In genomic region chr10:111600251-111600620, GRCm38 (mm10) we compare ENCODE assay signal across 8 mouse cellular contexts.
A peak's percentile ranks its signal among the peaks of the same experiment; 100 is the strongest.
DNase-seq lines count a peak whose midpoint lies in the region; ATAC-seq and TF ChIP-seq lines count a peak whose summit lies in the region.
"Had no signal": no experiment of that assay in that cellular context is flagged by ENCODE, and none has a peak within 500 bp of the region (broad histone marks: within the 10 kb centered on the region; RNA-seq: fewer than 3 reads in every experiment).

No protein-coding gene starts in this region.

- peak overlapping the region; percentile 20 for H3ac ChIP-seq in C2C12 (ENCODE audit: control insufficient read depth, insufficient read length, low read depth)

- no peaks in the 10 kb centered on the region; the same call in 1 of the 2 replicates for H3K27me3 ChIP-seq in hindbrain, embryonic 10.5 days (ENCODE audit: insufficient read depth, poor library complexity, severe bottlenecking)
- H3K27me3 ChIP-seq in hindbrain, embryonic 11.5 days (ENCODE audit: control insufficient read depth, insufficient read depth, low read length): no peaks in the 10 kb centered on the region
- no peaks in the 10 kb centered on the region for H3K27me3 ChIP-seq in C2C12 (ENCODE audit: control insufficient read depth, insufficient read depth, insufficient read length)
- no peaks in the 10 kb centered on the region for H3K27me3 ChIP-seq in embryonic facial prominence, embryonic 10.5 days (replicated peaks; ENCODE audit: low read depth, poor library complexity, severe bottlenecking)
- no peaks in the 10 kb centered on the region for H3K27me3 ChIP-seq in limb, embryonic 10.5 days (ENCODE audit: low read depth, poor library complexity, severe bottlenecking)

- WGBS in hindbrain, embryonic 10.5 days: 68% methylated on average over 2 of the region's 2 CpGs
- WGBS in hindbrain, embryonic 11.5 days: 64% methylated on average over 2 of the region's 2 CpGs
- WGBS in embryonic facial prominence, embryonic 10.5 days: 70% methylated on average over 2 of the region's 2 CpGs
- 59% methylated on average over 2 of the region's 2 CpGs for WGBS in limb, embryonic 10.5 days

- peaks cover 26% of the 10 kb centered on the region for H3K4me1 ChIP-seq in hindbrain, embryonic 10.5 days (replicated peaks)
- no peaks in the 10 kb centered on the region for H3K4me1 ChIP-seq in hindbrain, embryonic 11.5 days (replicated peaks; ENCODE audit: control insufficient read depth, insufficient read depth, low read length)
- H3K4me1 ChIP-seq in embryonic facial prominence, embryonic 10.5 days: peaks cover 29% of the 10 kb centered on the region
- H3K4me1 ChIP-seq in limb, embryonic 10.5 days: peaks cover 33% of the 10 kb centered on the region

- DNase-seq in hindbrain, embryonic 10.5 days (ENCODE audit: low spot score): no peak
- DNase-seq in hindbrain, embryonic 11.5 days (ENCODE audit: low spot score): no peak
- DNase-seq in embryonic facial prominence, embryonic 10.5 days (ENCODE audit: low spot score): no peak
- no peak for DNase-seq in limb, embryonic 10.5 days (ENCODE audit: low spot score)
- no peak for DNase-seq in embryo, embryonic 10.5 days (ENCODE audit: low spot score)
- no peak for DNase-seq in cerebellum, postnatal 25 days

- TF ChIP-seq CTCF in C2C12 (IDR thresholded peaks at IDR 0.05; ENCODE audit: control insufficient read depth, insufficient read depth, insufficient read length): no peak

- no peak overlapping the region for H3K4me2 ChIP-seq in hindbrain, embryonic 11.5 days (replicated peaks; ENCODE audit: low read depth, low read length)

- H3K79me2 ChIP-seq in C2C12 (ENCODE audit: control insufficient read depth, insufficient read depth): no peaks in the 10 kb centered on the region

- ATAC-seq in hindbrain, embryonic 11.5 days (ENCODE audit: low FRiP score): no peak

- no peak overlapping the region for H3K9ac ChIP-seq in hindbrain, embryonic 11.5 days (ENCODE audit: low read depth, low read length)
- H3K9ac ChIP-seq: liver, embryonic 14.5 days had no signal

- H3K27ac ChIP-seq in hindbrain, embryonic 10.5 days: peak overlapping the region; percentile 9; the same call in 1 of the 2 replicates
- no peak overlapping the region for H3K27ac ChIP-seq in hindbrain, embryonic 11.5 days (ENCODE audit: low read depth, low read length)
- peak overlapping the region; percentile 63; the same call in 1 of the 2 replicates for H3K27ac ChIP-seq in embryonic facial prominence, embryonic 10.5 days (replicated peaks)
- peak overlapping the region; percentile 71 for H3K27ac ChIP-seq in limb, embryonic 10.5 days
- H3K27ac ChIP-seq: liver, embryonic 14.5 days had no signal

- H3K9me3 ChIP-seq in hindbrain, embryonic 10.5 days: no peaks in the 10 kb centered on the region
- no peaks in the 10 kb centered on the region for H3K9me3 ChIP-seq in hindbrain, embryonic 11.5 days (ENCODE audit: control insufficient read depth, low read length)
- no peaks in the 10 kb centered on the region for H3K9me3 ChIP-seq in embryonic facial prominence, embryonic 10.5 days
- H3K9me3 ChIP-seq in limb, embryonic 10.5 days (replicated peaks): no peaks in the 10 kb centered on the region

- no peak overlapping the region for H3K4me3 ChIP-seq in hindbrain, embryonic 10.5 days
- no peak overlapping the region for H3K4me3 ChIP-seq in hindbrain, embryonic 11.5 days (ENCODE audit: low read depth, low read length)
- H3K4me3 ChIP-seq in C2C12 (ENCODE audit: insufficient read depth, poor library complexity, severe bottlenecking): no peak overlapping the region
- no peak overlapping the region for H3K4me3 ChIP-seq in embryonic facial prominence, embryonic 10.5 days
- H3K4me3 ChIP-seq in limb, embryonic 10.5 days: no peak overlapping the region

- no peaks in the 10 kb centered on the region for H3K79me3 ChIP-seq in C2C12 (ENCODE audit: low read depth)

- no peaks in the 10 kb centered on the region for H3K36me3 ChIP-seq in hindbrain, embryonic 10.5 days
- H3K36me3 ChIP-seq in hindbrain, embryonic 11.5 days (ENCODE audit: control insufficient read depth, insufficient read depth, low read length): no peaks in the 10 kb centered on the region
- H3K36me3 ChIP-seq in C2C12 (ENCODE audit: control insufficient read depth, insufficient read depth): no peaks in the 10 kb centered on the region
- H3K36me3 ChIP-seq in embryonic facial prominence, embryonic 10.5 days (replicated peaks): no peaks in the 10 kb centered on the region
- H3K36me3 ChIP-seq in limb, embryonic 10.5 days: no peaks in the 10 kb centered on the region

TF ChIP-seq in C2C12, 6 proteins besides CTCF, POLR2A, EP300 and RAD21:
- TF ChIP-seq MYOG (IDR thresholded peaks at IDR 0.05; ENCODE audit: control insufficient read depth, extremely low read depth, insufficient read length) (no peak), CEBPB (IDR thresholded peaks at IDR 0.05; ENCODE audit: low read depth) (no peak), MYOD1 (IDR thresholded peaks at IDR 0.05; ENCODE audit: control insufficient read depth, insufficient read length, low read depth) (no peak), MAX (IDR thresholded peaks at IDR 0.05) (no peak), FOSL1 (IDR thresholded peaks at IDR 0.05; ENCODE audit: insufficient read depth, low read length, poor library complexity, severe bottlenecking) (no peak), USF1 (IDR thresholded peaks at IDR 0.05; ENCODE audit: low read depth) (no peak)
